Mouse (Mus musculus): ENCODE results near the gene Sh3pxd2a.

Gene Sh3pxd2a

DNA sequence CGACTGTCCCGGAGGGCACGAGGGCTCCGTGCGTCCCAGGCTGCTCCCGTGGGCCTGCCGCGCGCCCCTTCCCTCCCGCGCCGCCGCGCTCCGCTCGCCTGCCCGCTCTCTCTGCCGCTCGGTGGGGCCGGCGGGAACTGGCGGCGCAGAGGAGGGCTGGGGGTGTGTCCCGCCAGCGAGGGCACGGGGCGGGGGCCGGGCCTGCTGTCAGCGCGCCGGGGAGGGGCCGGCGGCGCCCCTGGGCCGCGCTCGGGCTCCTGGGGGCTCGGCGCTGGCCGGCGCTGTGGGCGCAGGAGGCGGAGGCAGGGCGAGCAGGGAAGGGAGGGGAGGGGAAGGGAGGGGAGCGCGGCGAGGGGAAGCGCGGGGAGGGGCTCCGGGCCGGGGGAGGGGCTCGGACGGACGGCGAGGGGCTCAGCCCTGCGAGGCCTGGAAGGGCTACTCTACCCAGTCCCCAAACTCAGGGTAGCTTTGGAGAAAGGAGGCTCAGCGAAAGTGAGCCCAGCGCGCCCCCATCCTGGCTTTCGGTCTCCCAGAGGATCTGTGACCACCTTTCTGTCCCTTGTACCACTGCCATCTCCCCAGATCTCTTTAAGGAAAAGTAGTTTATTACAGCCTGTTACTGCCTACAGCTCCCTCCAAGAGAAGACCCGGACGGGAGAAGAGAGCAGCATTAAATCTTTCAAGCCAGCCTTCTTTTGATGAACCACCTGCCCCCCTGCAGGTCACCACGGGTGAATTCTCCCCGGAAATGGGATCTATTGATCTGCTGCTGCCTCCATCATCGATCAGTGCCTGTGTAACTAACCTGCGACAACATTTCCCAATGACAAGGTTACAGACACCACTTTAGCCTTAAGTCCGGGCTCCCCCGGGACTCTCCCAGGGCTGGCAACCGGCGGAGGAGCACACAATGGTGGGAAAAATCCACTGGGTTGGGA lies at the start of gene Sh3pxd2a:
Gene Sh3pxd2a, minus strand, starts transcription at position 98 of the 938 bp plus-strand sequence.
- DNase-seq: no peak

DNA sequence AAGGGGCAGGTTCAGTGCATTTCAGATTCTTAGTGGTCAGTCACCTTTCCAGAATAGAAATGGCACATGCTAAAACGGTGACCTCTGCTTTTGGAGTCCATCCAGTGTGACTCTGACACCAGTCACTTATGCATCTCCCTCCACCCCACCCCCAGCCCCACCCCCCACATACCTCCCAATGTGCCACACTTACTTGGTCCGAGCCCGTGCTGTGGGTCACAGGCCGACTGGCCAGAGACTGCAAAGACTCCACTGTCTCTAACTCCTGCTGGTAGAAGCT lies 49.4 kb upstream of the Sh3pxd2a start:
- no peak for DNase-seq

DNA sequence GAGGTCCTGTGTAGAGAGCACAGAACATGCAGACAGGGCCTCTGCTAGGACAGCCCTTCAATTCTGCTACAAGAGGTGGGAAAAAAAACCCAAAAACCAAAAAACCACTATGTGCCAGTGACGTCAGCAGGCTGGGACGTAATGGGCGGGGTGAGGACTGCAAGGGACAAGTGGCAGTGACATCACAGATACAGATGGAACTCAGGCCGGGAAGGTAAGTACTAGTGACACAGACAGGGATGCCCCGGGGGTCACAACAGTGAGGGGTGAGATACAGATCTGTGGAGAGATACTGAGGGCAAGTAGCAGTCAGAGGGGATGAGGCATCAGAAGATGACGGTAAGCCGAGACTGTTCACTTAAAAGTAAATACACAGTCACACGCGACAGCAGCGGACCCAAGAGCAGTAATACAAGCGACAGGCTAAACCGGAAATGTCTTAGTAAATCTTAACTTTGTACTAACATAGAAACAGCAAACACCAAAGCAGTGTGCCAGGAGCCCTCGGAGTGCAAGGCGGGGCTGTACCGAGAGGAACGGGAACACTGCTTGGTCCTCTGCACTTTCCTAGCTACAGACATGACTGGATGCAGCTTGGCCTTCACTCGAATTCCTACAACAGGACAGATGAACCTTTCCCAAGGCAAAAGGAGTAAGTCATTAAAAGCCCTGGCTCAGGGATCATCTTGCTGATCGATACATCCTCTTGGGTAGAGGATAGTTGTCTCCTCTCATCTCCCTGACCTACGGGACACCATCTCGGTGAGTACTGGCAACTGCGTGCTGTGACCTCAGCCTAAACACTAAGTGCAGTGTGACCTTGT lies 48.8 kb upstream of the Sh3pxd2a start:
- no peak for DNase-seq

DNA sequence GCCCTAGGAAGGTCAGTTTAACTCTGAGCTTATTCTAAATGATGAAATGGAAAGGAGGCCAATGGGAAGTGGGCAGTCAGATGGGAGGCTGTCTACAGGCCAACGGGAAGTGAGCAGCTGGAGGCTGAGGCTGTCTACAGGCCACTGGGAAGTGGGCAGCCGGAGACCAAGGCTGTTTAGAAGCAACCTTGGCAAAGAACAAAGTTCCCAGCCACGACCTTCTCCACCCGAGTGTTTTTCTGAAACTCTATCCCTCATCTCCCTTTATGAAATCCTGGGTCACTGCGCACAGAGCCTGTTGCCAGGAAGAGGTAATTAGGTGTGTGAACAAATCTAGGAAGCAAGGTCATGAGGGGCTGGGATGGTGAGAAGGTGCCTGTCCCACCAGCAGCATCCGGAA lies 47.8 kb upstream of the Sh3pxd2a start:
- DNase-seq: no peak

DNA sequence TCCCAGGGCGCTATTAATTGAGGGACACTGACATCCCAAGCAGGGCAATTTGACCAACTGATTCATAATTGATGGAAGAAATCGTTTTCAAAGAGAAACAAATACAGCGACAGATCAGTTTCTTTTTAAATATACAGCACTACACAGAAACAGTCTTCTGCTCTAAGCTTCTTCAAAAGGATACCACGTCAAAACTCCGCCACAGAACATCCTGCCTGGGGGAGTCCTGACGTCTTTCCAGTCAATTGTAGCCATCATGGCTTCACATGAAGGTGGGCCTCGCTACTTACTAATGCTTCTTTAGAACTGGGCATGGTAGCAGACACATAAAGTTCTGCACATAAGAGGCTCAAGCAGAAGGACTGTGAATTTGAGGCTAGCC lies 47.1 kb upstream of the Sh3pxd2a start:
- no peak for DNase-seq

DNA sequence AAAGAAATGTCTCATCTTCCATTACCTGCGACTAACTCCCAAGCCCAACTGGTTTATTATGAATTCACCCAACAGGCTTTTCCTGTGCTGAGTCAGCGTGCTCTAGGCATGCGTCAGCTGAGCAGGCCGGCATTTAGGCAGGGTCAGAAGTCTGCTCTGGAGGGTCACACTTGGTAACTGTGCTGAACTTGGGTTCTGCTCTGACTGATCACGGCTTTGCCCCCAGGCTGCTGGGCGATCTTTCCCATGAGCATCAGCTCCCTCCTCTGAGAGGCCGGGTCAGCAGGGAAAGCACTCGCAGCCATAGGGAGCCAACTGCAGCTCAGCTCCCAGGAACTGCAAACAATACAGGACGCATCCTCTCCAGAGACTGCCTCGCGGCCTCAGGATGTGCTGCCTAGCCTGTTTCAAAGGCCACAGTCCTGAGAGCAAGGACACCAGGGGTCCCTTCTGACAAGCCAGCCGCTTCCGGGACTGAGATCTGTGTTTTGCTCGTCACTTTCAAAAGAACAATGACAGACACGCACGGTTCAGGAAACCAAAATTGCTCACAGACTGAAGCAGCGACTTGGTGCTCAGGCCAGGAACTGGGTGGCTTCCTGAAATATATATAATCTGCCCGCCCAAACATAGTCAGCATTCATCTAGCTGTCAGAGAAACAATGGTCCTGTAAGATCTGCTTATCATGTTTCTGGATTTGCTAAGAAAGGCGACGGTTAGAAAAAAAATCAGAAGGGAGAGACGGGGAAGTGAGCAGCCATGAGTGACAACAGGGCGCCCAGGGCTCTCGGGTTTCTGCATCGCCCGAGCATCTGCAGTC lies 46.5 kb upstream of the Sh3pxd2a start:
- DNase-seq: no peak

DNA sequence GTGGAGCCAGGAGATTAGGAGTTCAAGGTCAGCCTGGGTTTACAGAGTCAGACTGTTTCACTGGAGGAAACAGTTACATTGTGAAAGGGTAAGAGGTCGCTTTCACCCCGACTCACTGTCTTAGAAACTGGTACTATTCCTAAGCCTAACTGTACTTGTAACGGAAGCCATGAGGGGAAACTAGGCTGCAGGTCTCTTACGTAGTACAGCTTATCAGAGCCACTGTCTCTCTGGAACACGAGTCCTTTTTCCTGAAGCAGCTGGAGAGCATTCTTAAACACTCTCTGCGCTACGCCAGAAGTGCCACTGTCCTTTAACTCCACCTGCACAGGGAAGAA lies 45.9 kb upstream of the Sh3pxd2a start:
- DNase-seq: no peak

DNA sequence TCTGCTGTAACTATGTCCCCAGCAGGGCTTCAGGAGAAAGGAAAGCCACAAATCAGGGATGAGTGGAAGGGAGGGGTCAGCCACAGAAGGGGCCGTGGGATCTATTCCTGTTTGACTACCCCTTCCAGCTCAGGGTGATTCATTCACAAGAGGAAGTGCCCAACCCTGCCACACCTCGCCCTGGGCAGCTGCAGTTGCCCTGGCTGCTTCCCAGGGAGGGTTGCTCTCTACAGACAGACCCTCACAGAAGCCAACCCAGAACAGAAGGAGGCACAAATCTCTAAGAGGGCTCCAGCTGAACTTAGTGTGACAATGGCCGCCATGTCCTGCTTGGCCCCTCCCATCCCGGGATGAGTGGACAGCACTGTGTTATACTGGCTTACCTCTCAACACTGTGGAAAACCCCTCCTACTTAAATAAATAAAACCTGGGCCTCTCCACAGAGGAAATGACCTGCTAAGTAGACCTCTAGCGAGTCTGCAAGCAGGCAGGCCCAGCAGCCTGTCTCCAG lies 44.6 kb upstream of the Sh3pxd2a start:
- no peak for DNase-seq

DNA sequence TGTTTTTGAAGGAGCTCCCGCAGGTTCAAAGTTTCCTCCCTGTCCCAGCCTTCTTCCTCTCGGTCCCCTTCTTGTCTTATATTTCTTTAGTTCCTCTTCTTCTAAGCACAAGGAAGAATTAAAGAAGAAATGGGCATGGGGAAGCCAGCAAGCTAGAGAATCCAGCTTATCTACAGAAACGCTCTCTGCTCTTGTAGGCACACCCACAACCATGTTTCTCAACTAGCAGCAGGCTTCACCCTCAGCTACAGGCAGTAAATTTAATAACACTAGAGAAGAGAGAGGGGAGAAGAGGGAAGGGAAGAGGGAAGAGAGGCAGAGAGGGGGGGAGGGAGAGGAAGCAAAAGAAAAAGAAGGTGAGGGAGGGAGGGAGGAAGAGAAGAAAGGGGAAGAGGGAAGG lies 44.0 kb upstream of the Sh3pxd2a start:
- no peak for DNase-seq

DNA sequence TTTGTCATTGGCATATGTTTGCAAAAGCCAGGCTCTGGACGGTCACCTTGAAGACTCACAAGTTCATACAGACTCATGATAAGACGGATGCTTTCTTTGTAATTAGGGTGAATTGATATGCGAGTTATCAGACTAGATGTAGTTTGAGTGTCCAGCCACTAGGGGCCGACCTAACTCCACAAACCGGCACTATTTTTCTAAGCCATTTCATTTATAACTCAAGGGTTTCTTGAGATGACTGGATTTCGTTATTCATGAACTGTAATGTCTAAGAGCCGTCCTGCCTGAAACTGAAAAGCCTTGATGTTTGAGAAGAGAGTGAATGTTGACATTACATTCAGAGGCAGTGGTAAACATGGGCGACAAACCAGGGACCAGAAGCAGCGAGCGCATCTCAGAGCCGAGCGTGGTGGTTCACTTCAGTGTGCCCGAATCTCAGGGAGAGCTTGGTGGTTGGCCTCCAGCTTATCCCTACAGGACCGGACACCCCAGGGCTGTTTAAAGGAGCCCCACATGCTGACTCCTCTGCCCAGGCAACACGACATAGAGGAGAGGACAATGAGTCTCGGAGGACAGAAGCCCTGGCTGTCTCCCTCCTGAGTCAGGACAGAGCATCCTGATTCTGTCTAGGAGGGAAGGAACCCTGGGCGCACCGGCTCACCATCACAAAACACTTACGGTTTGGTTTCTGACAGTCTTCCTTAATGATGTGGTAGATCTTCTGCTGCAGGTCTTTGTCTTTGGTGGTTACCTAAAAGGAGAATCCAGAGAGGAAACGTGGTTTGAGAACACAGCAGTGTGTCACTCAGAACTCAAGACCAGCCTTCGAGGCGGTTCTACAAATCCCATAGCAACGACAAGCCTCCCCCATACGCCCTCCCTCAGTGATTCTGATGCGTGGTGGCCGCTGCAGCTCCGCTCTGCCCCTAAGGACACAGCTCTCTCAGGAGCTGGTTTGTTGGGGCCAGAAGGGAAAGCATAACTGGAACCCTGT lies 43.2 kb upstream of the Sh3pxd2a start:
- DNase-seq: peak; percentile 78 to 80

DNA sequence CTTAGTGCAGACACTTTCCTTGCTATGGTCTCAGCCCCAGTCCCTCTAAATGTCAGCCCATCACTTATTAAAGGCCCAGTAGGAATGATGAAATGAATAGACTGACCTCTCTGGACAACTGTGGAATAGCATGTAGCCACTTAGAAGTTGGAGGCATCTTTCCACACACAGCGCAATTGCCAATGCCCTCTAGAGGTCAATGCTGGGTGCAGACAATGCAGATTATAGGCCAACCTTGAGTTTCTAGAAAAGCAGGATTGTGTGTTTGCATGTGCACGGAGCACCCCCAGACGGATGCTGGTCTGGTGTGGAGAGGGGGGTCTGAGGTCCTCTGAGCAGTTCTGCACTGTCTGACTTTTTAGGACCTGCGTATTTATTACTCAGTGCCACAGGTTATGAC lies 39.4 kb upstream of the Sh3pxd2a start:
- peak; percentile 53 to 59 for DNase-seq

DNA sequence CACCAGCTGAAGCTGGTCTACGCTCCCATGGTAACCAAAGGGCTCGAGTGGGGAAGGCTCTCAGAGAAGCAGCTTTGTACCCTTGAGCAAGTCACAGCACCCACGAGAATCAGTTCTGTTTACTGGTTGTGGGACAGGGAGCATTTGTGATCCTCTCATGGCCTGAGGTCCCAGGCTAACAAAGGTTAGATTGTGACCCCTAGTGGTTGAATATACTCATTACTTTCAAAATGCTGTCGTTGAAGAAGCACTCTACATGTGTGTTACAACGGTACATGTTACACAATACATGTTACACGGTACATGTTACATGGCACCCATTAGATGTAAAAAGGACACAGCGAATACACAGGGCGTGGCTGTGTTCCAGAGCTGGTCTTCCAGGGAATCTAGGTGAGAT lies 38.4 kb upstream of the Sh3pxd2a start:
- no peak for DNase-seq

DNA sequence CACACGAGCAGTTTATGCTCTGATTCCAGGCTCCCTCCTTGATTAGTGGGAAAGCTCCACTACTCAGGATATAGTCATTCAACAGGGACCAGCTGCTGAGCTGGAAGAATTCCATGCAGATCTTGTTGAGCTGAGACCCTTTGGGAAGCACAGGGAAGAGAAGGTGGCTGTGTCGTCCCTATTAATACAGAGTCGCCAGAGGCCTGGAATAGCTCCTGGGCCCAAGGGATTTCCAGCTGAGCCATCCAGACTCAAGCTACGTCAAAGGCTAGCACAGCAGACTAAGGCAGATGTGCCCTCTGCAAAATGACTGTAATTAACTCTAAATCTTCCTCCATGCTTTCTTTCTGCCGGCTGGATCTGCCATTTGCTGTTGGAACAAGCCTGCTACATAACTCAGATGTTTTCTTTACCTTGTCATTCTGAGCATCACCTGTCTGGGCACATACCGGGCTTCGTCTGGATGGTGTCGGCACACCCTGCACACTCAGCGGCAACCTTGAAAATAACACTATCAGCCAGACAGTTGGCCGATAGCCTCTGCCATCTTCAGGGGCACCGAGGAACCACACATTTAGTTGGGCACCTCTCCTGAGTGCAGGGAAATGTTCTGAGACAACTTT lies 36.3 kb upstream of the Sh3pxd2a start:
- DNase-seq: no peak

DNA sequence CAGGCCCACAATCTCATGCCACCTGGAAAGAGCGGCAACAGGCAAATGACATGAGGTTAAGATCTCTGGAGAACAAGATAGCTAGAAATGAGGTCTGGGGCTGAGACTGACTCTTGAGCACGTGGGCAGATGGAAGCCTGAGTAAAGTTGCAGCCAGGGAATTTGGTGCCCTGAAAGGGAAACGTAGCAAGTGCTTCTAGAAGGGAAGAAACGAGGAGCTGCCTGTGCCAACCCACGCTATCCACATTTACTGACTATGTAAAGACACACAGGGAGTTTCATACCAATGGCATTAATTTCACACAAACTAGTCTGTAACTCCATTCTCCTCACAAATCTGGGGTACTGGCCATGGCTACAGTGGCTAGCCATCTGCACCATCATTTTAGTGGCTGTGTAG lies 35.6 kb upstream of the Sh3pxd2a start:
- DNase-seq: no peak

DNA sequence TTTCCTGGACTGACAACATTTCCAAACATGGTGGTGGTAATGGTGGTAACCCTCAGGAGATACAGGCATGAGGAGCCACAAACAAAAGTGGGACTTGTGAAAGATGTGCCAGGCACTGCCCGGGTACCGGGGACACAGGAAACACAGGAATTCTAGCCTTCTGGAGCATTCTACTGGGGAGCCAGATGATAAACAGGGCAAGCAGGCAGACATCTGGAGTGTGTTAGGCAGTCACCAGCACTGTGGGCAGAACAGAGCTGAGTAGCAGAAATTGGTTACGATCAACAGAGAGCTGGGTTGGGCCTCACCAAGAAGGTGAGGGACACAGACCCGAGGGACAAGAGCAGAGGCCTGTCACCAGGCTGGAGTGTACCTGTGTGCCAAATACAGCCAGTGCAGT lies 34.7 kb upstream of the Sh3pxd2a start:
- DNase-seq: no peak

DNA sequence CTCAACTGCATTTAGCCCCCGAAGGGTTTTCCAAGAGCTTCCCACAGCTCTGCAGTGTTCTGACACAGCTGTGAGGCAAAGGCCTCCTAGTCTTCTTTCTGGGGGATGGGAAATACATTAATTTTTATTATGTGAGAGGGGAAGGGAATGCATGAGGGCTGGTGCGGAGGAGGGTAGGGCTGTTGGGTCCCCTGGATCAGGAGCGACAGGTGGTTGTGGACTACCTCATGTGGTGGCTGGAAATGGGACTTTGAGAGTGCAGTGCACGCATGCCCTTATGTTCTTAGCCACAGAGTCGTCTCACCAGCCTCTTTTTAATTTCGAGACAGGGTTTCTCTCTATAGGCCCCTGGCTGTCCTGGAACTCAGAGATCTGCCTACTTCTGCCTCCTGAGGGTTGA lies 33.5 kb upstream of the Sh3pxd2a start:
- DNase-seq: no peak

DNA sequence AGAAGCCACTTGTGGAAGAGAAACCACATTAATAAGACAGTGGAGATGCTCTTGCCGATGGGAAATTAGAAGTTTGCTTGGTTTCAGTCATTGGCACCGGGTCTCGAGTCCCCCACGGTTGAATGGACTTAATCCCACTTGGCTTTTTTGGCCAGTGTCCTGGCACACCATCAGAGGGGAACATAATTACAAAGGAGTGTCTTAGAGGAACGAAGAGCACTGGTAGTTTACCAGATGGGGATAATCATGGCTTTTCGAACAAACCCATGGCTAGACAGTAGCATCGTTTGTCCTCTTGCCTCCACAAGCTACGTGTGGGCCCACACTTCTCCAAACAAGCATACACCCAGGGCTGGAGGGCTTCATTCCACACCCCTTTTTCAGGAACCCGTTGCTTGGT lies 33.1 kb upstream of the Sh3pxd2a start:
- peak; percentile 32 to 33 for DNase-seq

DNA sequence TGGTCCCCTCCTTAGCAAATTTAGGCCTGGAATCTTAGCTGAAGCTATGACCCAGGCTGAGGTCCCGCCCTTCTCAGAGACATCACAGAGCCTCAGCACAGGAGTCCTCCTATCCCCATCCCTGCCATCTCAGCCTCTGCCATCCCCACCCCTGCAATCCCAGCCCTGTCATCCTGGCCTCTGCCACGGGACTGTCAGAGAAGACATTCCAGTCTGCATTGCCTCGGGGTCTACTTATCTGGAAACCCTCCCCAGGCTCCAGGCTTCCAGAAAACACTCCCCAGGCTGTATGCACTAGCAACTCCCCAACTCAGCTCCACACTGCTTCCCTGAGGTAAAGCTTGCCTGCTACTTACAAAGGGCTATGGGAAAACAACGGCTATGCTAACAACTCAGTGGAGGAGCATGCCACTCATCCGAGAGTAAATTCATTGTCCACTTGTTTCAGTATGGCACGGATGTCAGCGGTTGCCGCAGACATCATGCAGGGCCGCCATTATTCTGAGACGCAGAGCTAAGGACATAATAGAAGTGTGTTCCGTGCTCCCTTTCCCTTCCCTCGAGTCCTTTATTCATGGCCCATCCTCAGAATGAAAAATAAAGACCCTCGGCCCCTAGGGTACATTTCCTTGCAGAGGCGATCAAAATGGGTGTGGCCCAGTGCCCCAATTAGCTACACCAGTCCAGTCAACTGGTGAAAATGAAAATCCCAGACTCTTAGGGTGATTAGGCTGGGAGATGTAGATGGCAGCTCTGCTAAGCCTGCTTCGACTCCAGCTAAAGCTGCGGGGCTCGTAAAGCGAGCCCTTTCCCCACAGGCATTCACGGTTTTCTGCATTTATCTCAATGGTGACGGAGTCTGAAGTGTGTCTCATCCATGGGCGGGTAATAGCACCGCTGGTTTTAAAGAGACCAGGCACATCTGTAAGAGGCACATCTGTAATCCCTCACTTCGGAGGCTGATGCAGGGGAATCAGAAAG lies 29.1 kb upstream of the Sh3pxd2a start:
- DNase-seq: no peak

DNA sequence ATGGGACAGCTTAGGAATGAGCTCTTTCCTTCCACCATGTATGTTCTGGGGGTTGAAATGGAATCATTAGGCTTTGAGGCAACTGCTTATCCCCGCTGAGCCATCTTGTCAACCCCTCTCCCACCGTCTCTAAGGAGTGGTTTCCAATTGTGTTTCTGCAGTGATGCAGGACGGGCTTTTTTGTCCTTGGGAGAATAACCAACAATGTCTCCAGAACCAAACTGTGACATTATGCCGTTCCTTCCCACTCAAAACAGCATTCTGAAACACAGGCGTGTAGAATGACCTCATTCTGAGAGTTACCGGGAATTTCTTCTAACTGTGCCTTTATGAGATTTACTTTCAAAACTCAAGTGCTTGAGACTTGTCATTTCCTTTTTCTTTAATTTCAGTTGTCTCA lies 28.2 kb upstream of the Sh3pxd2a start:
- no peak for DNase-seq

DNA sequence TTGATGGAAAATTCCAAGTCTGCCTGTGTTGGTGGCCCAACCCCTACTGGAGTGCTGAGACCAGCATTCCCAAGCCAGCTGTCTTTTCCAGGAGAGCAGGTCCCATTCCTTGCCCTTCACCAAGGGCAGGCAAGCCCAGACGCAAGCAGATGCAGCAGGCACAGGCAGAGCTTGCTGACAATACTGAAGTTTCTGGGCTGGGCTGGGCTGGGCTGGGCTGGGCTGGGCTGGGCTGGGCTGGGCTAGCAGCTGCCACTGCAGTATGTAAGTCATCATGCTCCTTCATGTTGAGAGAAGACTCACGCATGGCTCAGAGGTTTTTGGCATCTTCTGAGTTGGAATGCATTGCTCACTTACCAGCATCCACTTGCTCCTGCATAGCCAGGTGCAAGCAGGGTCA lies 27.7 kb upstream of the Sh3pxd2a start:
- DNase-seq: no peak

All from cerebellum, postnatal 14 days (tissue).